Mouse (Mus musculus): ENCODE data around the gene Zfp142. TPM values are rescaled to one million over a fixed set of nuclear protein-coding genes. Genes with fewer than 3 reads are reported as not detected.

Zfp142 gene
- polyA plus RNA-seq (2012; fragmentation: generic; extraction: Trizol), result 8.6 TPM
- long read RNA-seq, experiment 1, partial matches to known transcripts, result 1 of 1 reads
- long read RNA-seq, experiment 1, other reads (novel, unspliced or antisense), result 0 of 1 reads
- long read RNA-seq, experiment 2, full-length matches to known transcripts, result 3 of 15 reads
- long read RNA-seq, experiment 2, partial matches to known transcripts, result 8 of 15 reads
- long read RNA-seq, experiment 2, other reads (novel, unspliced or antisense), result 4 of 15 reads

DNA sequence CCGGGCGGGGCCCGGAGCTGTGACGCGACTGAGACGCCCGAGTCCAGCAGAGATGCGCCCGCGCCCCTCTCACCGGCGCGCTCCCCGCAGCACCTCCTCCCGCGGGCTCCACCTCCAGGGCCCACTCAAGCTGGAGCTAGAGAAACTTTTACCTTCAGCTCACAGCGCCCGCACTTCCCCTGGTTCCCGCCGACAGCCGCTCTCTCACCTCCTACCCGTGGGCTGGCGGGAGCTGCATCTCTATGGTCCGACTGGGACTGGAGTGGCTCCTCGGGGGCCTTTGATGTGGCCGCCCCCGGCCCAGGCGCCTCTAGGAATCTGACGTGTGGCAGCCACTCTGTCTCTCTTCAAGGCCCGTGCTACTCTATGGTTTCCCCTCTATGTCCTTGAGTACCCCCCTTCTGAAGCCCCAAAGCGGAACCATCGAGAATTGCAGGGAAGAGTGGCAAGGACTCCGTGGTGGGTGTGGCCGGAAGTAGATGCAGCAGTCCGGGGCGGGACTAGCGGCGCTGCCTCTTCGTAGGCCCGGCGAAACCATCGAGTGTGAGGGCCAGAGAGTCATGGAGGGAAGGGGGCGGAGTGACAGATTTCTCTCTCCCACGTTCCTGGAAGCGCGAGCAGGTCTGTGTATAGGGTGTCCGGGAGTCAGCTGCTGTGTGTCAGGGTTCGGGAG lies at the start of gene Zfp142, which contains the start of gene Bcs1l:
Gene Zfp142, minus strand, starts transcription at position 474 of the 673 bp plus-strand sequence.
Gene Bcs1l, plus strand, starts transcription at position 517 of the 673 bp plus-strand sequence.
- peak within 1 kb of the TSS; percentile 91 for H3ac ChIP-seq (ENCODE audit: control insufficient read depth, insufficient read length, low read depth)
- H3K79me2 ChIP-seq (ENCODE audit: control insufficient read depth, insufficient read depth), result peaks cover 53% of the 10 kb centered on the region
- TF ChIP-seq MAX (IDR thresholded peaks at IDR 0.05), result peak; percentile 65
- TF ChIP-seq CEBPB (IDR thresholded peaks at IDR 0.05; ENCODE audit: low read depth), result no peak
- H3K79me3 ChIP-seq (ENCODE audit: low read depth), result peaks cover 37% of the 10 kb centered on the region
- H3K36me3 ChIP-seq (ENCODE audit: control insufficient read depth, insufficient read depth), result peaks cover 39% of the 10 kb centered on the region
- peak within 1 kb of the TSS; percentile 68 for H3K4me3 ChIP-seq (ENCODE audit: insufficient read depth, poor library complexity, severe bottlenecking)
- H3K27me3 ChIP-seq (ENCODE audit: control insufficient read depth, insufficient read depth, insufficient read length), result no peaks in the 10 kb centered on the region

DNA sequence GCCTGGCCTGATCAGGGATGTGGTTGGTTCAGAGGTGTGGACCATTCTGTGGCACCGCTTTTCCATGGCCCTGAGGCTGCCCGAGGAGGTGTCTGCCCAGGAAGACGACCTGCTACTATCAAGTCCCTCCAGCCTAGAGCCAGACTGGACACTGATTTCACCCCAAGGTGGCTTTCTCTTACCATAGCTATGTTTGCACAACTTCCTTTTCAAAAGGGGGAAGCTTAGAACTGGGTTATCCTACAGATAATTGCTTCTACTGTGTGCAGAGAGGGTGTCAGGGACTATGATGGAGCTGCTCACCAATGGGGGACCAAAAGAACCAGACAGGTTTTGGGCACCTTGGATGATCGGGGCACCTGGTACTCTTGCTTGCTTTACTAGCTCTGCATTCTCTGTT lies 44.7 kb upstream of the Zfp142 start:
- H3K36me3 ChIP-seq (ENCODE audit: control insufficient read depth, insufficient read depth), result no peaks in the 10 kb centered on the region
- no peaks in the 10 kb centered on the region for H3K79me2 ChIP-seq (ENCODE audit: control insufficient read depth, insufficient read depth)
- no peaks in the 10 kb centered on the region for H3K79me3 ChIP-seq (ENCODE audit: low read depth)
- no peaks in the 10 kb centered on the region for H3K27me3 ChIP-seq (ENCODE audit: control insufficient read depth, insufficient read depth, insufficient read length)
- TF ChIP-seq USF1 (IDR thresholded peaks at IDR 0.05; ENCODE audit: low read depth) (no peak), MAX (IDR thresholded peaks at IDR 0.05) (no peak), FOSL1 (IDR thresholded peaks at IDR 0.05; ENCODE audit: insufficient read depth, low read length, poor library complexity, severe bottlenecking) (no peak), CTCF (IDR thresholded peaks at IDR 0.05; ENCODE audit: control insufficient read depth, insufficient read depth, insufficient read length) (no peak), CEBPB (IDR thresholded peaks at IDR 0.05; ENCODE audit: low read depth) (no peak), MYOG (IDR thresholded peaks at IDR 0.05; ENCODE audit: control insufficient read depth, extremely low read depth, insufficient read length) (no peak), MYOD1 (IDR thresholded peaks at IDR 0.05; ENCODE audit: control insufficient read depth, insufficient read length, low read depth) (no peak)
- H3K4me3 ChIP-seq (ENCODE audit: insufficient read depth, poor library complexity, severe bottlenecking), result no peak overlapping the region
- H3ac ChIP-seq (ENCODE audit: control insufficient read depth, insufficient read length, low read depth), result no peak overlapping the region

DNA sequence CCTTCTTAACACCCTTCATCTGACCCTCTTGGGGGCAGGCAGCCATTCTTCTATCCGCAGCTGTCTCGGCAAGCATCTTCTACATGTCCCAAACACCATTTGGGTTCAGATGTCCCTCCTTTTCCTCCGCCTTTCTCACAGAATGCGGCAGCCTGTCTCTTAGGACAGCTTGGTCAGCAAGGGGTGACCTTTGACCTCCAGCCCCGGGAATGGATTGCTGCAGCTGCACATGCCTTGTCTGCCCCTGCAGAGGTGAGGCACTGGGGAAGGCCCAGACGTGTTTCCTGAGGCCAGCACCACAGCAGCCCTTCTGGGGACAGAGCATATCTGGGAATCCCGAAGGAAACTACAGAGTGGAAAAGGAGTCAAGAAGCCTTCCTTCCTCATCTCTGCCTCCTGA lies 40.0 kb upstream of the Zfp142 start:
- no peaks in the 10 kb centered on the region for H3K79me3 ChIP-seq (ENCODE audit: low read depth)
- H3K36me3 ChIP-seq (ENCODE audit: control insufficient read depth, insufficient read depth), result no peaks in the 10 kb centered on the region
- H3ac ChIP-seq (ENCODE audit: control insufficient read depth, insufficient read length, low read depth), result no peak overlapping the region
- H3K79me2 ChIP-seq (ENCODE audit: control insufficient read depth, insufficient read depth), result no peaks in the 10 kb centered on the region
- H3K27me3 ChIP-seq (ENCODE audit: control insufficient read depth, insufficient read depth, insufficient read length), result no peaks in the 10 kb centered on the region
- TF ChIP-seq CEBPB (IDR thresholded peaks at IDR 0.05; ENCODE audit: low read depth) (no peak), MAX (IDR thresholded peaks at IDR 0.05) (no peak), MYOD1 (IDR thresholded peaks at IDR 0.05; ENCODE audit: control insufficient read depth, insufficient read length, low read depth) (no peak), MYOG (IDR thresholded peaks at IDR 0.05; ENCODE audit: control insufficient read depth, extremely low read depth, insufficient read length) (no peak)
- no peak overlapping the region for H3K4me3 ChIP-seq (ENCODE audit: insufficient read depth, poor library complexity, severe bottlenecking)

DNA sequence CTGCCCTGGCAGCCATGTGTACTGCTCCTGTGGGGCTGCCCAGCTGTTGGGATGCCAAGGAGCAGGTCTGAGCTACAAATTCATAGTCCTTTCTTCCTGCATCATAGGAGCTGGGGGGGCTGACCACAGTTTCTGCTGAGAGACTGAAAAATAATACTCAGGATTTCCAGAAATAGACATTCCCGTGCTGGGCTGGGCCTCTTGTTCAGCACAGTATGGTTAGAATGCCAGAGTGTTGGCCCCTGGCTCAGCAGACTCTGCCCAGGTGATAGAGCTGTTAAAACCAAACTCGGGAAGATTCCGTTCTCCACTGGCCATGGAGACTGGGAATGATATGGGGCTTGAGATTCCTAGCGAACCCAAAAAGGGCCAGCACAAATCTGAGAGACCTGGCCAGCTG lies 38.0 kb upstream of the Zfp142 start:
- Histone ChIP-seq H3K4me3 (ENCODE audit: insufficient read depth, poor library complexity, severe bottlenecking) (no peak overlapping the region), H3K79me3 (ENCODE audit: low read depth) (no peaks in the 10 kb centered on the region), H3ac (ENCODE audit: control insufficient read depth, insufficient read length, low read depth) (no peak overlapping the region), H3K36me3 (ENCODE audit: control insufficient read depth, insufficient read depth) (no peaks in the 10 kb centered on the region), H3K79me2 (ENCODE audit: control insufficient read depth, insufficient read depth) (no peaks in the 10 kb centered on the region), H3K27me3 (ENCODE audit: control insufficient read depth, insufficient read depth, insufficient read length) (no peaks in the 10 kb centered on the region)
- no peak for TF ChIP-seq USF1 (IDR thresholded peaks at IDR 0.05; ENCODE audit: low read depth)

DNA sequence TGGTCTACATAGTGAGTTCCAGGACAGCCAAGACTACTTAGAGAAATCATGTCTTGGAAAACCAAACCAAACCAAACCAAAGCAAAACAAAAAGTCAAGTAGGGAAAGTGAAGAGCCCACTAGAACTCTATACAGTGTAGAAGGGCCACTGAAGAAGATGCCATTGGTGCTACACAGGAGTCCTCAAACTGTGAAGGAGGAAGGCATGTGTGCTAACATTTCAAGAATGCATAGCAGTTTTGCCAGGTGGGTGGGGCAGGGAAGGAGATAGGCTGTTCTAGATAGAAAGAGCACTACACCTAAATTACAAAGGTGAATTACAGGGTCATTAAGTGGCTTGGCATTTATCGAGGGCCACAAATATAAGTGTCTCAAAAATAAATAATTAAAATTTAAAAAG lies 36.1 kb upstream of the Zfp142 start:
- Histone ChIP-seq H3ac (ENCODE audit: control insufficient read depth, insufficient read length, low read depth) (no peak overlapping the region), H3K4me3 (ENCODE audit: insufficient read depth, poor library complexity, severe bottlenecking) (no peak overlapping the region), H3K79me2 (ENCODE audit: control insufficient read depth, insufficient read depth) (no peaks in the 10 kb centered on the region), H3K27me3 (ENCODE audit: control insufficient read depth, insufficient read depth, insufficient read length) (no peaks in the 10 kb centered on the region), H3K36me3 (ENCODE audit: control insufficient read depth, insufficient read depth) (no peaks in the 10 kb centered on the region), H3K79me3 (ENCODE audit: low read depth) (no peaks in the 10 kb centered on the region)
- TF ChIP-seq USF1 (IDR thresholded peaks at IDR 0.05; ENCODE audit: low read depth) (no peak), CEBPB (IDR thresholded peaks at IDR 0.05; ENCODE audit: low read depth) (no peak), MYOG (IDR thresholded peaks at IDR 0.05; ENCODE audit: control insufficient read depth, extremely low read depth, insufficient read length) (no peak), MYOD1 (IDR thresholded peaks at IDR 0.05; ENCODE audit: control insufficient read depth, insufficient read length, low read depth) (no peak), MAX (IDR thresholded peaks at IDR 0.05) (no peak), CTCF (IDR thresholded peaks at IDR 0.05; ENCODE audit: control insufficient read depth, insufficient read depth, insufficient read length) (no peak), FOSL1 (IDR thresholded peaks at IDR 0.05; ENCODE audit: insufficient read depth, low read length, poor library complexity, severe bottlenecking) (no peak)

DNA sequence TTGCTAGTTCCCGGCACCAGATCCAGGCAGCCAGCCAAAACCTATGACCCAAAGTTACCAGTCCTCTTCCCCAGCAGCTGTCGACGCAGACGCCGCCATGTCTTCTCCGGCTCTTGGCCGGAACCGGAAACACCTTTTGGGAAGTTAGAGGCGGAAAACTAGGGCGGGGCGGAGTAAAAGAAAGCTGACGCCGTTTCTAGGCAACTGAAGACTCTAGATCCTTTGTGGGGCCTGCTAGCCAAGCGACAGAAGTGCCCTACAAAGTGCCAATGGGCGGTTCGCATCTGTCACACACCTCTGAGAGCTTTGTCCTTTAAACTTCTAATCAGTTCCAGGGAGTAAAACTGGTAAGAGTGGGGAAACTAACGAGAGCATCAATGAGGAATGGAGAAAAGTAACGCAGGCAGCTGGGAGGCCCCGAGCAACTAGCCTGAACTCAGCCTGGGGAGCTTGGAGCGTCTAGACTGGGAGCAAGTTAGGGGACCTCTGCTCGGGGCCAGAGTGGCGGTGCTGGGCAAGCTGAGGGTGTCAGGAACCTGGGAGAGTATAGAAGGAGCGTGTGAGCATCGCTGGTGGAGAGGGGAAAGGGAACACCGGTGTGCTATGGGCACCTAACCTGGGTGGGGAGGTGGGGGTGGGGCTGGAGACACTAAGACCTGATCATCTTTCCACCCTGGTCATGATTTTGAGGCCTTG lies 13.4 kb upstream of the Zfp142 start, which contains the start of the genes Rnf25 and Stk36:
Gene Rnf25, minus strand, starts transcription at position 131 of the 696 bp plus-strand sequence.
Gene Stk36, plus strand, starts transcription at position 179 of the 696 bp plus-strand sequence.
- Histone ChIP-seq H3K79me2 (ENCODE audit: control insufficient read depth, insufficient read depth) (peaks cover 21% of the 10 kb centered on the region), H3K4me3 (ENCODE audit: insufficient read depth, poor library complexity, severe bottlenecking) (peak within 1 kb of the TSS; percentile 83), H3K79me3 (ENCODE audit: low read depth) (peaks cover 13% of the 10 kb centered on the region), H3K36me3 (ENCODE audit: control insufficient read depth, insufficient read depth) (peaks cover 22% of the 10 kb centered on the region), H3ac (ENCODE audit: control insufficient read depth, insufficient read length, low read depth) (peak within 1 kb of the TSS; percentile 81), H3K27me3 (ENCODE audit: control insufficient read depth, insufficient read depth, insufficient read length) (no peaks in the 10 kb centered on the region)
- no peak for TF ChIP-seq MYOG (IDR thresholded peaks at IDR 0.05; ENCODE audit: control insufficient read depth, extremely low read depth, insufficient read length)
- TF ChIP-seq CTCF (IDR thresholded peaks at IDR 0.05; ENCODE audit: control insufficient read depth, insufficient read depth, insufficient read length), result no peak
- no peak for TF ChIP-seq USF1 (IDR thresholded peaks at IDR 0.05; ENCODE audit: low read depth)
